Mouse (Mus musculus): ENCODE data around the gene Uqcr10.
A peak's percentile ranks its signal among the peaks of the same experiment; 100 is the strongest.

Uqcr10 gene

GRCm38 (mm10) chr11:4704072-4704964 lies at the start of gene Uqcr10, which contains the start of gene Zmat5:
Uqcr10 (minus strand) TSS chr11:4704342.
Zmat5 (plus strand) TSS chr11:4704678.
- DNase-seq (ENCODE audit: low read depth): peak; percentile 99

DNA sequence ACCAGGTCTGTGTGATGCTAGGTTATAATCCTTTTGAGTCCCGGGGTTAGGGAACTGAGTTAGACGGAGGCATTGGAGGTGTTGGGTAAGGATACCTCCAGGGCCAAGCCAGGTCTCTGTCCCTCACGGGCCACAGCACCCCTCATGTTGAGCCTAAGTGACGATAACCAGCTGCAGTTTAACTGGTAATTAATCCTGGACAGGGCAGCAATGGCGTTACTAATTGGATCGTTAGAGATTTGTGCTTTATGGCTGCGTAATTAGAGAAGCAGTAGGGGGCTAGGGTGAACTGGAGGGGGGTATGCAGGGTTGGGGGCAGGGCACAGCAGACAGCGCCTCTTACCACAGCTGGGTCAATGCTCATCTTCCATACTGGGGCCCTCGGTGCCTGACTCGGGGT lies 48.7 kb upstream of the Uqcr10 start:
- no peak for DNase-seq (ENCODE audit: low read depth)

DNA sequence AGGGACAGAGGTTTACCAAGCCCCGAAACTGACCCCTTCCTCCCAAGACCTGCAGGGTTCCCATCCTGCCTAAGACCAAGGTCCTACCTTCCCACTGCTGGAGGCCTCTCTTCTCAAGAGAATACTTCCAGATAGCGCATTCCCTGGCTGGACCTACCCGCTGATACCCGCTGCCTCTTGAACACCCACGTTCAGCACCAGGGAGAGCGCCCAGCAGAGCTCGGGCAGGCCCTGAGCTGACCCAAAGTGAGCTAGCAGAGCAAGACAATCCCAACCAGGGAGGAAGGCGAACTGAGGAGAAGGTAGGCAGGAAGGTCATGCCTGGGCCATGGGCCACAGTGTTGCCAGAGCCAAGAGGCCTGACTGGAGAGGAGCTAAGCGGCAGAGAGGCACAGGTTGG lies 46.1 kb upstream of the Uqcr10 start:
- DNase-seq (ENCODE audit: low read depth): peak; percentile 66

GRCm38 (mm10) chr11:4747285-4747684 lies 43.1 kb upstream of the Uqcr10 start:
- DNase-seq (ENCODE audit: low read depth): no peak

DNA sequence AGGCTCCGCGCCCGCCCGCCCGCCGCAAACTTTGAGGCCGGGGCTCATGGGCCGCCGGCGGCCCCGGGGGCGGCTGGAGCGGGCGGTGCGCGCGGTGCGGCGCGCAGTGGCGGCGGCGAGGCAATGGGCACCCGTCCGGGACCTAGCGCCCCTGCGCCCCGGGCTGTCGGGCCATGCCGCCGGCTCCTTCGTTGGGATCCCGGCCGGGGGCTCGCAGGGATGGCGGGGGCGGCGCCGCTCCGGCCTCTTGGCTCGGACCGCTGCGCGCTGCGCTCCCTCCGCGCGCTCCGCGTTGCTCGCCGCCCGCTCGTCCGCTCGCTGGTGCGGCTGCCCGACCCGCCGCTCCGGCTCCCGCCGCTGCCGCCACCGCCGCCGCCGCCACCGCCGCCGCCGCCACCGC lies 42.6 kb upstream of the Uqcr10 start, which contains the start of gene Cabp7:
TSS of gene Cabp7 (minus strand) at position 46 of the 400 bp plus-strand sequence.
- no peak for DNase-seq (ENCODE audit: low read depth)

GRCm38 (mm10) chr11:4745969-4746368 lies 41.8 kb upstream of the Uqcr10 start:
- no peak for DNase-seq (ENCODE audit: low read depth)

DNA sequence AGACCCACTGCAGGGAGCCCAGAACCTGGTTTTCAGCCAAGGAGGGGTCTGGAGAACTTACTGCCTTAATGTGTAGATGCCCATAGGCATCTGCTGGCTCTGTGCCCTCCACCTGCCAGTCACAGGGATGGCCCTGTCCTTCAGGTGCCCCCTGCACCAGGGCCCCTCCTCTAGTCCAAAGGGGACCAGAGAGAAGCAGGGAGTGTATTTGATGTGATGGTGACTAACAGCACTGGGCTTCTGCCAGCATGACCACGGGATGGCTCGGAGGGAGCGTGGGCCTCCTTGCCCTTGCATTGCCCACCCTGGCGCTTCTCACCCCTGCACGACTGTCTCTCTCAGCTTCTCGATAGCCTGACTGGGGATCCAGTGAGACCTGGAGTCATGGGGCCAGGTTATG lies 40.5 kb upstream of the Uqcr10 start:
- DNase-seq (ENCODE audit: low read depth): no peak

DNA sequence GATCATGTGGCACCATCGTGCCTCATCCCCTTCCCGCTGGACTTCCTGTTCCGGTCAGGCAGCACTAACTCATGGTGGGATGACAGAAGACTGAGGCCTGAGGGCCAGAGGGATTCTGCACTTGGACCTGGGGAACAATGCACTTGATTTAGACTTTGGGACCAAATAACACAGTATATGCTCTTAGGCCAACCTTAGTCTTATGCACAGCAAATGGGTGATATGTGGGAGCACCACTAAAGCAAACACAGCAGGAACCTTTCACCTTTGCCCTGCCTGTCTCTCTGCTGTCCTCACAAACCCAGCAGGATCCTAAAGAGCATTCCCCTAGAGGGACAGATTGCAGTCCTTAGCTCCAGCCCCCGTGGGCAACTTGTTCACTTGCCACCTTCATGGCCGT lies 36.6 kb upstream of the Uqcr10 start:
- DNase-seq (ENCODE audit: low read depth): no peak

- DNase-seq (ENCODE audit: low read depth): no peak
Observed at GRCm38 (mm10) chr11:4738719-4739118, 34.6 kb upstream of the Uqcr10 start.

DNA sequence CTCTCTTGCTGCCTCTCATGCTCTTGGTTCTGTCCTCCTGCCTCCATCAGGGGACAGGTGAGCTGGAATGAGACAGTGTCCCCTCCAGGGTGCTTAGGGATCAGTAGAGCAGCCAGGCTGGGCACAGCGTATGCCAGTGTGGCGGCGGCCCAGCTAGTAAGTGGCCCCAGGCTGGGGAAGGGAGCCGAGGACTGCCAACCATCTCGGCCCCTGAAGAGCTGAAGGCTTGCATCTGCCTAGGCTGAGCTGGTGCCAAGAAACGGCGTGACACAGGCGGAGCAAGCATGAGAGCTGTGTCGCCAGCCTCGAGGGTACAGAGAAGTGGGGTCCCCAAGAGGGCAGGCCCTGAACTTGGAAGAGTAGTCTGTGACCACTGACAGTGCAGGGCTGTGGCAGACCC lies 33.5 kb upstream of the Uqcr10 start:
- DNase-seq (ENCODE audit: low read depth): no peak

DNA sequence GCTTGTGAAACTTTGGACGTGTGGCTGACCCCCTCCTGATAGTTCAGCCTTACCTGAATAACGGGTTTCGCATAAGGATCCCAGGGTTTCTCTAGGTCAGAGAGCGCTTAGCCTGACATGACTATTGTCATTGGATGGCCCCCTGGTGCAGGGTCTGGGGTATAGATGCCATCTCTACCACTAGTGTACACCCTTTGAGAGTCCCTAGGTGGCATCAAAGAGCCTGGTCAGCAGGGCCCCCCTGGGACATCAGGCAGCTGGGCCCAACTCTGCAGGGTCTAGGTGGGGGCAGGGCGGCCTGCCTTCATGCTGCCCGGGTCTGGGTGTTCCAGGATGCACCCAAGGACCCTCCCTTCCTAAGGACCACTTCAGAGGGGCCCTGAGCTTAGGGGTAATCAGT lies 32.2 kb upstream of the Uqcr10 start:
- DNase-seq (ENCODE audit: low read depth): no peak

GRCm38 (mm10) chr11:4734179-4734578 lies 30.0 kb upstream of the Uqcr10 start:
- DNase-seq (ENCODE audit: low read depth): no peak

DNA sequence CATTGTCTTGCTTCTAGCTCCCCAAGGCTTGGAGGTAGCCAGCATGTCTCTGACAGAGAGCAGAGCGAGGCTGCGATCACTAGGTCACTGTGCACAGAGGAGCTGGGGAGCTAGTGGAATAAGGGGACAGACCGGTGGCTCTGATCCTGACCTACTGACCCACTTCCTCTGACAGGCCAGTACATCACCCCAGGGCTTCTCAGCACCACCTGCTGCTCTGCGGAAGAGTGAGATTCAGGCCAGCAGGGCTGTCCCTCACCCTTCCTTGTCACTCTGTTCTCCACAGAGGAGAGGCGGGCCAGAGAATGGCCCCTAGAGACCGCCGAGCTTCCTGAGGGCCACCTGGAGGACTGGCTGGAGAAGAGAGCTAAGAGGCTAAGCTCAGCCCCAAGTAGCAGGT lies 27.6 kb upstream of the Uqcr10 start:
- DNase-seq (ENCODE audit: low read depth): no peak

DNA sequence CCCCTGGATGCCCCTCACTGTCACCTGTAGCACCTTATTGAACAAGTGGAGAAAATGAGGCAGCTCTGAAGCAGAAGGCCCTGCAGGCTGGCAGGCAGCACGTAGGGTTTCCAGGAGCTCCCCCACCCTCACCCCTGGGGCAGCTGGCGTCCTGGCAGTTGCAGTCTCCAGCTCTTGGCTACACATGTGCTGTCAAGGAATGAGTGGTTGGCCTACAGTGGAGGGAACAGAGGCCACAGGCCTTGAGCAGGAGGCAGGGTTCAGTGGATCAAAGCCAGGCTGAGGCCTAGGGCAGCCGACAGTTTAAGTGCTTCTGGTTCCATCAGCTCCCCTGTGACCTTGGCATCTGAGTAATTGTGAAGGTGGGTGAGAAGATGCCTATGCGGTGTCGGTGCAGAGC lies 26.8 kb upstream of the Uqcr10 start:
- DNase-seq (ENCODE audit: low read depth): no peak

- DNase-seq (ENCODE audit: low read depth): no peak
Observed at GRCm38 (mm10) chr11:4730096-4730495, 26.0 kb upstream of the Uqcr10 start.

- no peak for DNase-seq (ENCODE audit: low read depth)
Observed at GRCm38 (mm10) chr11:4729603-4730002, 25.5 kb upstream of the Uqcr10 start.

DNA sequence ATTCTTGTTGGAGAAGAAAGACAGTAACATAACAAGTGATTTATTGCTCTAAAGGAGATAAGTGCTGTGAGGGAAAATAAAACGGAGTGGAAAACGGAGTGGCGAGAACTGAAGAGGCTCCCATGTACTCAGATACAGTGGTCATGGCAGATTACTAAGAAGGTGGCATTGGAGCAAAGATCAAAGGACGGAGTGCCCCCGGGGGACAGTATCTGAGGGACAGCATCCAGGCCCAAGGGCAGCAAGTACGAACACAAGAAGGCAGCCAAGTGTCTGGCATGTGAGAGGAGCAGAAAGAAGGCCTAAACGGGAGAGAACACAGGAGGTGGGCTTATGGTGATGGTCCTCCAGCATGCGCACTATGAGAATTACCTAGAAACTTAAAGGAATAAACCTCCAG lies 17.6 kb upstream of the Uqcr10 start:
- no peak for DNase-seq (ENCODE audit: low read depth)

DNA sequence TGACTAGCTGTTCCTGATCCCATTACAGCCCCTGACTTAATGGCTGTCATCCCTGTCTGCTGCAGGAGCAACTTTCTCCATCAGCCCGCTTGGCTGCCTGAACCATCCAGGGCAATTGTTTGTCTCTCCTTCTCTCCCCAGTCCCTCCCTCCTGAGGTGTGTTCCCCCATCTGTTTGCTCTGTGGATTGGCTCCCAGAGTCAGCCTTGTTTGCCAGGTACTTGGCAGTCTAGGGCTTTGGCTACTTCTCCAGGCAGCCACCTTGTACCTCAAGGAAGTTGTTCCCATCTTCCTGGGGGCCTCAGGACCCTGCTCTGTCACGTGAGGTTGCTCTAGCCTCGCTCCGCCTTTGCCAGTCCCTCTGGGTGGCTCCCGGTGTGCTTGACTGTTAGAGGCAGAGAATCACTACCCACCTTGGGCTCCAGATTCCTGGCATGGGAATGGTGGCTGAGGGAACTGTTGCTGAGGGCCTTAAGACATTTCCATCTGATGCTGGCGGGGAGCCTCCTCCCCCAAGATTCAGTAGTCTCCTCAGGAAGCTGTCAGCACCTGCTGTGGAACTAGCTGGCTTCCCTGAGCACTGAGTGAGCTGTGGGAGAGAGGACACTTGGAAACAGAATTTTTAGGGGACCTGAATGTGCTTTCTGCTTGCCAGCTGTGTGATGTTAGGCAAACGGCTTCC lies 16.9 kb upstream of the Uqcr10 start:
- no peak for DNase-seq (ENCODE audit: low read depth)

GRCm38 (mm10) chr11:4720393-4720792 lies 16.3 kb upstream of the Uqcr10 start:
- DNase-seq (ENCODE audit: low read depth): no peak

DNA sequence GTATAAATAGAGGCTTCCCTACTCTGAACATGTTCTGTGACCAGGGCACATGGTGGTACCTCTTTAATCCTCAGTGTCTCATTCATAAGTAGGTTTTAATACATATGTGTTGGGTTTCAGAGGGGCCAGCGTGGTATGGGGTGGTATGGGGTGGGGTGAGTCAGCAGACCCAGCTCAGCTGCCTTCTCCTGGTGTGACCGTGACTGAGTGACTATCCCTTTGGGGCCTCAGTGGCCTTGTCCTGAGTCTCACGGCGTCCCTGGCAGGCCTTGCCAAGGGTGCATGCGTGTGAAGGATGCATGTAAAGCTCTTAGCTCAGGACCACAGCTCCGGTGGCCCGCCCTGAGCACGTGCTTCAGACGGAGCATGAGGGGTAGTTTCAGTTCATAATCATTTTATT lies 15.8 kb upstream of the Uqcr10 start:
- DNase-seq (ENCODE audit: low read depth): no peak

DNA sequence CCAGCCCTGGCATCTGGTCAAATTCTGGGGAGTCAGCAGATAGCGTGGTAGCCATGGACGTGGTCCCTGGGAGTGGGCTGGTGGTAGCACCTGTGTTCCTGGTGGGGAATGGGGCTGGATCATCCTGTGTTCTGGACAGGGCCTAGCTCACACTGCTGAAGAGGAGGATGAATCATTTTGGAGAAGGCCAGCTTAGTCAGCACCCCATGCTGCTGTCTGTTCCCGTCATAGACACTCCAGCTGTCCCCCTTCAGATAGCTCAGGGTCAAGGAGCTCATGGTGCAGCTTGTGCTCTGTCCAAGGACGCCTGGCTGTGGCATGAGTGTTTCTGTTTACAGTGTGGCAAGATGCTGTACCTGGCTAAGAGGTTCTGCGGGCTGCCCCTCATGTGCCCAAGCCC lies 14.4 kb upstream of the Uqcr10 start:
- DNase-seq (ENCODE audit: low read depth): no peak

DNA sequence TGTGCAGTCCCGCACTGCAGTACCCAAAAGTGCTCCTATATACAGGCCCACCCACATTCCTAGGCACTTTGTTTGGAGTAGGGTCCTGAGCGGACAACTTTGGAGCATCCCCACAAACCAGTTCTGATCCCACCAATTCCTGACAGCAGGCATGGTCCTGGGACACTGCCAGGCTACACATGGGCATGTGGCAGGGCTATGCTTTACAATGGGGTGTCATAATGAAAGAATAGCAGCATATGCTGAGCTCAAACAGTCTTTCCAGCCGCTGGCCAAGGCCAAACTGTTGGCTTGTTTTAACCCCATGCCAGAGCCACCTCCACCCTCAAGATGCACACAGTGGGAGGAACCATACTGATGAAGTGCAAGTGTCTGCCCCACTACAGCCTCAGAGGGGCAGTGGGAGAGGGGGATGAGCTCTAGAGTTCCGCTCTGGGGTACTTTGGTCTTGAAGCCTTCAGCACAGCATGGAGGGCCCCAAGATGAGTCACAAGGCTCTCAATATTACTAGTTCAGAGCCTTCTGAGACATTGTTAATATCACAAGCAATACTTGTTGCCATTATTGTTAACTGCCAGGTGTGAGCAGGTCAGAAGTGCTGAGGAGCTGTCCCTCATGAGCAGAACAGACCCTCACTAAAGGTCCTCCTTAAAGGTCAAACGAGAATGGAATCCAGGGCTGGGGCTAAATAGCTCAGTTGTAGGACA lies 12.5 kb upstream of the Uqcr10 start:
- DNase-seq (ENCODE audit: low read depth): no peak

DNA sequence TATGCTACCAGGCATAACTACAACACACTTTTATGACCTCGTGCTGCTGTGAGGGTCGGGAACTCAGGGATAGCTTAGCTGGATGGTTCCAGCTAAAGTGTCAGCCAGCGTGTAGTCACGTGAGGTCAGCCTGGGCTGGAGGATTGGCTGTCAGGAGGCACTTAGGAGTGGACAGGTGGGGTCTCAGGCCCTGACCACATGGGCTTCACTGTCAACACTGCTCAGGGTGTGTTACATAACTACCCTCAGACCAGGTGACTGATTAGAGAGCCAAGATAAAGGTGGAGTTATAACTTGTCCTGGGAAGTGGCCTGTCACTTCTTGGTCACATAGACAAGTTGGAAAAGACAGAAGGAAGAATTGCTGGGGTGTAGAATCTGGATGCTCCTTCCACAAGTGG lies 11.5 kb upstream of the Uqcr10 start:
- no peak for DNase-seq (ENCODE audit: low read depth)

All from induced T-regulatory cell, adult 2 months (primary cell).